Mouse (Mus musculus) ES-Bruce4 (cell line): ENCODE data around the gene Gm44965.

Experiments
- CTCF ChIP-seq: IDR thresholded peaks from one replicate; pipeline ENCODE4 v1.8.1; 2011; ENCODE audit warnings: low read depth, low read length
- EP300 ChIP-seq: IDR thresholded peaks from 2 replicates; pipeline ENCODE4 v1.6.1; 2011; ENCODE audit warnings: low read depth, low read length; ENCODE audit not compliant: insufficient read depth
- POLR2A ChIP-seq: IDR thresholded peaks from one replicate; pipeline ENCODE4 v1.8.1; 2011; ENCODE audit warnings: low read length; ENCODE audit not compliant: insufficient read depth

DNA sequence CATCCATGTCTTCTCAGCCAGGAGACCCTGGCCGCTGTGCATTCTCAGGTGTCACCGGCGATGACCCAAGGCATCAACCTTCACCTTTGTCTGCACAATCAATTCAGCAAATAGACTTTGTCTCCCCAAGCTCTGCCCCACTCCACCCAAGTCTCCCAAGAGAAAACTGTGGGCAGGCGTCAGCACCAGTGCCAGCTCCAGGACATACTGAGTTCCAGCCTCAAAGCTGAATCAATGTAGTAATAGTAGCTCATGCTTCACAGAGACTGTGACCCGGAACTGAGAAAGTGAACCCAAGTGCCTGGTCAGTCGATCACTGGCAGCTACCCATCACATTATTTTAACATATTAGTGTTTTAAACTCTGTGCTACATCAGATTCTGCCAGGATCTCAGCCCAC lies 45.4 kb upstream of the Gm44965 start:
- TF ChIP-seq POLR2A (no peak), CTCF (no peak), EP300 (no peak)
